Mouse (Mus musculus) heart, adult 2 months (tissue): Measurements from ENCODE around the gene Tnfaip2. TPM values are rescaled to one million over a fixed set of nuclear protein-coding genes. Genes with fewer than 3 reads are reported as not detected.

Experiments
- DNase-seq, 2 experiments: peaks; one replicate each; pipeline ENCODE4 v3.0.0; 2021
- H3K27ac ChIP-seq: fragments of 200-600 bp; 2 replicates; pipeline ENCODE4 v1.8.1; 2022
- H3K27me3 ChIP-seq: fragments of 200-500 bp; 2 replicates; pipeline ENCODE4 v1.6.1; 2012; ENCODE audit warnings: mild to moderate bottlenecking, low read length, inconsistent platforms, mixed read lengths; ENCODE audit not compliant: control insufficient read depth, insufficient read depth
- H3K36me3 ChIP-seq: fragments of 200-500 bp; 2 replicates; pipeline ENCODE4 v1.6.1; 2012; ENCODE audit warnings: low read length, inconsistent platforms; ENCODE audit not compliant: control insufficient read depth, insufficient read depth
- H3K4me1 ChIP-seq: fragments of 200-500 bp; 2 replicates; pipeline ENCODE4 v1.6.1; 2011; ENCODE audit warnings: low read length; ENCODE audit not compliant: control insufficient read depth, insufficient read depth
- H3K4me3 ChIP-seq: fragments of 200-600 bp; 2 replicates; pipeline ENCODE4 v1.8.1; 2022
- H3K79me2 ChIP-seq: fragments of 200-500 bp; replicated peaks from 2 replicates; pipeline ENCODE4 v1.6.1; 2012; ENCODE audit warnings: mild to moderate bottlenecking, inconsistent platforms, low read length, moderate library complexity, mixed read lengths; ENCODE audit not compliant: control insufficient read depth, insufficient read depth
- H3K9ac ChIP-seq: fragments of 200-500 bp; 2 replicates; pipeline ENCODE4 v1.6.1; 2012; ENCODE audit warnings: low read depth, mild to moderate bottlenecking, control low read depth, inconsistent platforms, low read length, mixed read lengths
- CTCF ChIP-seq: fragments of 200-600 bp; IDR thresholded peaks from 2 replicates; pipeline ENCODE4 v1.8.1; 2022; ENCODE audit warnings: antibody characterized with exemption, mild to moderate bottlenecking, moderate library complexity
- EP300 ChIP-seq: fragments of 200-500 bp; IDR thresholded peaks from 2 replicates; pipeline ENCODE4 v1.6.1; 2011; ENCODE audit warnings: low read depth, low read length, control low read depth; ENCODE audit not compliant: insufficient read depth
- POLR2A ChIP-seq: fragments of 200-500 bp; IDR thresholded peaks from 2 replicates; pipeline ENCODE4 v1.6.1; 2011; ENCODE audit warnings: mild to moderate bottlenecking, low read depth, low read length, control low read depth; ENCODE audit not compliant: insufficient read depth
- WGBS: fragments of 180-500 bp; shearing (Covaris S2); methylation state at CpG from one replicate; pipeline ENCODE4 v1.1.7; 2018; 5-methylcytosine and 5-hydroxymethylcytosine counted together
- intact Hi-C: fragments of 180-260 bp; cut with DNase I; formaldehyde crosslinking; loops from one replicate; pipeline ENCODE4 v1.15.1; 2025
- polyA plus RNA-seq: library from polyadenylated mRNA; depleted of rRNA; stranded (reverse); fragments of >200 nt; gene quantifications from 2 replicates; pipeline ENCODE4 v1.2.3, GENCODE M21; 2012
- total RNA-seq, 2 experiments: library from RNA; stranded (reverse); gene quantifications; 2 replicates each; pipeline ENCODE4 v1.2.3; 2021

The Tnfaip2 gene
- total and polyA plus RNA-seq, 3 experiments: 40.2 to 52.1 (median 40.9) TPM

DNA sequence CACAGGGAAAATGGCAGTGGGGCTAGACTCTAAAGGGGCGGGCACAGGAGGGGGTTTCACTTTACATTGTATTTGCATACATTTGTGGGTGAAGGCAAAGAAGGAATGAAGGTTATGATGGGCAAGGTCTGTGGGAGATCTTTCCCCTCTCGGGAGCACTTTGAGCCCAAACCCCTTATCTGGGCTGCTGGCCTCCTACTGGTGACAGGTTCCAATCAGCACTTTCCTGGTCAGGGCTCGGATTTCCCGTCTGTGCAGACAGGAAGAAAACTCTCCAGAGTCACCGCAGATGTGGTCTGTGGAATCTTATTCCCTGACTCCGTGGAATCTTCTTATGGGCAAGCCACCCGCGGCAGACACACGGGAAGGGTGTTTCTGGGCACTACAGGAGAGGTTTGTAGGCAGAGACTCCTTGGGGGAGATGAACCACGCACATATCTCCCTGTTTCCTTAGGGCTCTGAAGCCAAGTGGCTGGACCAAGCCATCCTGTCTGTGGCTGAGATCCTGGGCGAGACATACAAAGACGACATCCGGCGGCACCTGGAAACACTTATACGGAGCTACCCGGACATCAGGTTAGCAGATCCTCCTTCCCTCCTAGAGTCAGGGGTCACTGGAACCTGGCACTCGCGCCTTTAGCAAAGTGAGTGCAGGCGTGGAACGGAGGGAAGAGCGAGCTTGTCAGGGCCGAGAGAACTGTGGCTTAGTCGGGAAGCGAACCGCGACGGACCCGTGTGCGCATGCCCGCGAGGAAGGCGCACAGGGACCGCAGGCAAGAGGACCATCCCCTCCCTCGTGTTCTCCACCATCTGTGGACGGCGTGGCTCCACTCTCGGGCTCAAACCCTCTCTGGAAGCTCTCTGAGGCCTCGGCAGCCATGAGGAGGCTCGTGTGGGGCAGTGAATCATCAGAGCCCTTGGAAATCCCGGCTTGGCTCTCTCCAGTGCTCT, 13.0 kb upstream of the Tnfaip2 start:
- peaks cover 19% of the 10 kb centered on the region for H3K4me1 ChIP-seq
- TF ChIP-seq CTCF: peak; percentile 40
- peak; percentile 49; the same call in 1 of the 2 replicates for TF ChIP-seq POLR2A
- TF ChIP-seq EP300: 0 out of 2 replicates have a peak, but pooled peaks have one; percentile 21
- H3K9ac ChIP-seq: peak overlapping the region; percentile 47
- no peaks in the 10 kb centered on the region for H3K79me2 ChIP-seq
- peak overlapping the region; percentile 50 for H3K4me3 ChIP-seq
- intact Hi-C loops: loop anchor here (2.0 kb wide), 1 partner anchor 14 kb away; the partner anchor contains the start of gene Tnfaip2
- H3K27ac ChIP-seq: peak overlapping the region; percentile 39
- H3K27me3 ChIP-seq: no peaks in the 10 kb centered on the region
- no peaks in the 10 kb centered on the region for H3K36me3 ChIP-seq
- WGBS: 4% methylated on average over 40 of the region's 40 CpGs
- DNase-seq: peak; percentile 71 to 73

DNA sequence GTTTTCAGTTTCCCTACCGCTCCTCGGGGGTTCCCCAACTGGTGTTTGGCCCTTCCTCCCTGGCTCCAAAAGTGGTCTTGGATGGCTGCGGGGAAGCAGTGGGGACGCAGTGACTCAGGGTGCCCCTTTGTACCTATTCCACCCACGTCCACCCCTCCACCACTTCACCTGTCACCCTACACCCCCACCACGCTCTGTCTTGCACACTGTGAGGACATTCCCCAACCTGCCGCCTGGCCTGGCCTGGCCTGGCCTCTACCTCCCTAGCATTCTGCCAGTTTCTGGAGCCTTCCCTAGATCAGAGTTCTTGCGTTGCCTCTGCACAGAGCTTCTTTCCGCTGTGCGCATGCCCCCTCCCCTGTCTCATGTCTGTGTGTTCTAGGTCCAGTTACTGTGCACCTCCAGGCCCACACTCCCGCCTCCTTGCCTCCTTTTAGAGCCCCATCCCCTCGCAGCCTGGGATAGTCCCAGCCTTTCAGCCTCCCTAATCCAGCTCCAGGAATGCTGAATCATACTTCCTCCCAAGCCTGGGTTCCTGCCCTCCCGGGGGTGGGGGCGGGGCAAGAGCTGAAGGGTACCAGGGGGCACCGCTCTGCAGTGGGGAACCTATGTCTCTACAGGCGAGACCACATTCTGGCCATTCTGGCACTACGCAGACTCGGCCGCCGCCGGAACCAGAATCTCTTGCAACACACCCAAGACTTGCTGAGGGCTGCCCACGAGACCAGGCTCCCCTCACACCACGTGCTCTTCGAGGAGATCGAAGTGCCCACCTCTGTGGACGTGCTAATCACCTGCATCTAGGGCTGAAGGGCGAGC, 12.0 kb upstream of the Tnfaip2 start:
- intact Hi-C loops: no loop called here
- H3K27ac ChIP-seq: peak overlapping the region; percentile 39; the same call in 1 of the 2 replicates
- 36% methylated on average over 27 of the region's 27 CpGs for WGBS
- TF ChIP-seq POLR2A: no peak
- TF ChIP-seq CTCF: no peak
- 0 out of 2 replicates have a peak, but pooled peaks have one; percentile 3 for TF ChIP-seq EP300
- H3K36me3 ChIP-seq: no peaks in the 10 kb centered on the region
- H3K27me3 ChIP-seq: no peaks in the 10 kb centered on the region
- DNase-seq: peak; percentile 54 to 64
- no peaks in the 10 kb centered on the region for H3K79me2 ChIP-seq
- H3K4me1 ChIP-seq: peaks cover 23% of the 10 kb centered on the region
- peak overlapping the region; percentile 50 for H3K4me3 ChIP-seq
- H3K9ac ChIP-seq: no peak overlapping the region

DNA sequence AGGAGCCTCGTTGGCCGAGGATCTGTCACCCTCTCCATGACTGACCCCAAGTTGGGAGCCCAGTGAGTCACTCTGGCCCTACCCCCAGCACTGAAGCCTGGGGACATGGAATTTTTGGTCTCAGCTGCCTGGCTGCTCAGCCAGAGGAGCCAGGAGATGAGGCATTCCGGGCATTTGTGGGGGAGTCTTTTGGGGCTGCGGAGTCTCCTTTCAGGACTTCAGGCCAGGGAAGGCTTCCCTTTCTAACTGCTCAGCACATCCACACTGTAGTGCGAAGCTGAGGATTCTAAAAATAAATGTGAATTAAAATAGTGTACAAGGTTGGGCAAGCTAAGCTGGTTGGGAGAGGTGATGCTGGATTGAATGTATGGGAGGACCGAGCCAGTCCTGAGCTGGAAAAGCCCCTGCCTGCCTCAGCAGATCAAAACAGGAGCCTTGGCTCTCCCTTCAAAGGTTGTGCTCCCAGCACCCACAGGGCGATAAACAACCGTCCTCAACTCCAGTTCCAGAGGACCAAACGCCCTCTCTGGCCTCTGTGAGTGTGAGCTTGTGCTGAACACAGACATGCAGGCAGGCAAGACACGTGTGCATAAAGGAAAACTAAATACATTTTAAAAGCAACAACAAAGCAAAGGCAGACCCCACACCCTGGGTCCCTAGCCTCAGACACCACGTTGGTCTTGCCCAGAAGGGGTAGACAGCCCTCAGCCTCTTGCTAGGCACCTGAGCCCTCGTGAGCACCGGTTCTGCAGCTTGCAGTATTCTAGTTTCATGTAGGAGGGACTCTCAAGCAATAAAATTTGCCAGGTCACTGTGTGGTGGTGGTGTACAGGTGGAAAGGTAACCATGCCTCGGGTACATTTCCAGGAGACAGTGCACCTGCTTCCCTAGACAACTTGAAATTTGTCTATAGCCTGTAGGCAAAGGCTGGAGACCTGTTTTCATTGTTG, 11.1 kb upstream of the Tnfaip2 start:
- H3K9ac ChIP-seq: no peak overlapping the region
- no peaks in the 10 kb centered on the region for H3K27me3 ChIP-seq
- no peak overlapping the region; the same call in 1 of the 2 replicates for H3K27ac ChIP-seq
- TF ChIP-seq EP300 (no peak), POLR2A (no peak), CTCF (no peak)
- H3K36me3 ChIP-seq: no peaks in the 10 kb centered on the region
- no peaks in the 10 kb centered on the region for H3K79me2 ChIP-seq
- DNase-seq: peak in 1 of 2 experiments; percentile 50
- intact Hi-C loops: no loop called here
- no peak overlapping the region for H3K4me3 ChIP-seq
- H3K4me1 ChIP-seq: peaks cover 23% of the 10 kb centered on the region
- 56% methylated on average over 14 of the region's 14 CpGs for WGBS

DNA sequence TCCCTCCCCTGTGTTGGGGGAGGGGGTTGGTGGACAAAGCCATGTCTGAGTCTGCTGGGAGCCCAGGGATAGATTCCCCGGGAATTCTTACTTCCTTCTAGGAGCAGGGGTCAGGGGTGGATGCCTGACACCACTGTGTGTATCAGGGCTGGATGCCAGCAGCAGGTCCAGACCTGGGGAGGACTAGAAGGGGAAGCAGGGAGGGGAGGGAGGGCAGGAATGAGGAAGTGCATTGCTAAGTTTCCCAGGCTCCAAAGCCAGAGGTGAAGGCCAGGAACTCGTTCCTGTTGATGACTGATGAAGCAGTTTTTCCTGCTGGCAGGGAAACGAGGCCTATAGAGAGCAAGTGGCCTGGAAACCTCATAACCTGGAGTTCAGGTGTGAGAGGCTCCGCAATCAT, 10.2 kb upstream of the Tnfaip2 start:
- Histone ChIP-seq H3K27me3 (no peaks in the 10 kb centered on the region), H3K79me2 (no peaks in the 10 kb centered on the region), H3K4me3 (no peak overlapping the region), H3K9ac (no peak overlapping the region), H3K36me3 (no peaks in the 10 kb centered on the region), H3K4me1 (peaks cover 20% of the 10 kb centered on the region), H3K27ac (peak overlapping the region; percentile 7; the same call in 1 of the 2 replicates)
- 42% methylated on average over 4 of the region's 4 CpGs for WGBS
- DNase-seq: no peak
- TF ChIP-seq CTCF (no peak), POLR2A (no peak), EP300 (no peak)
- intact Hi-C loops: no loop called here

DNA sequence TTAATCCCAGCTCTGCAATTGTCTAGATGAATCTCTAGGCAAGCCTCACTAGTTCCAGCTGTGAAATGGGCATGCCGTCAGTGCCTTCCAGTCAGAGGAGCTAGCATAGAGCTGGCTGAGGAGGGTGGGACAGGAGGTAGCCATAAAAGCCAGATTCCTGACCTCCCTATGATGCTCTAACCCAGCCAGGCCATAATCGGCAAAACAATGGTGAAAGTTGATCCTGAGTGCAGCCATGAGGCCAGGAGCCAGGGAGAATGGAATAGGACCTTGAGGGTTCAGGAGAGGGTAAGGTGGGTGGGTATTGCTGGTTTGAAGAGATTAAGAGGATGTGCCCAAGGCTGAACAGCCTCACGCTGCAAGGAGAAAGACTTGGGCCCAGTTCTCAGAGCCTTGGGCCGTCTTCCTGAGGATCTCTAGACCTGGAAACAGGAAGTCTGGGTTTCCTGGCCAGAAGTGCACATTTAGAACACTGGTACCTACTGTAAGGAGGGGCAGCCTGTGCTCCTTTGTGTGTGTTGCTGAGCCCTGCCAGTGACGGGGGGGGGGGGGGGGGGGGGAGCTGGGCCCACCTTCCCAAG, 9.4 kb upstream of the Tnfaip2 start:
- Histone ChIP-seq H3K27me3 (no peaks in the 10 kb centered on the region), H3K4me3 (no peak overlapping the region), H3K27ac (no peak overlapping the region; the same call in none of the 2 replicates), H3K36me3 (no peaks in the 10 kb centered on the region), H3K9ac (no peak overlapping the region), H3K79me2 (no peaks in the 10 kb centered on the region), H3K4me1 (peaks cover 24% of the 10 kb centered on the region)
- TF ChIP-seq EP300: no peak
- TF ChIP-seq CTCF: no peak
- TF ChIP-seq POLR2A: no peak
- intact Hi-C loops: no loop called here
- no peak for DNase-seq
- WGBS: 59% methylated on average over 4 of the region's 5 CpGs
